Mouse (Mus musculus) left cerebral cortex, adult 11 months (tissue): ENCODE measurements around the gene Ncapg2.

Experiments
- DNase-seq: peaks from one replicate; pipeline ENCODE4 v3.0.0; 2022; ENCODE audit warnings: low spot score

Gene Ncapg2

GRCm38 (mm10) chr12:116405045-116405835, at the start of gene Ncapg2:
TSS of gene Ncapg2 (plus strand) at chr12:116405402.
- DNase-seq, result peak; percentile 96

- no peak for DNase-seq
Measured at GRCm38 (mm10) chr12:116362091-116362490, 43.1 kb upstream of the Ncapg2 start.

GRCm38 (mm10) chr12:116366900-116367299, 38.3 kb upstream of the Ncapg2 start:
- DNase-seq, result no peak

- no peak for DNase-seq
Measured at GRCm38 (mm10) chr12:116367346-116367745, 37.9 kb upstream of the Ncapg2 start.

- no peak for DNase-seq
Measured at GRCm38 (mm10) chr12:116368857-116369256, 36.3 kb upstream of the Ncapg2 start.

GRCm38 (mm10) chr12:116383101-116383500, 22.1 kb upstream of the Ncapg2 start:
- no peak for DNase-seq

- DNase-seq, result no peak
Measured at GRCm38 (mm10) chr12:116383995-116384394, 21.2 kb upstream of the Ncapg2 start.

- no peak for DNase-seq
Measured at GRCm38 (mm10) chr12:116386802-116387201, 18.4 kb upstream of the Ncapg2 start.

GRCm38 (mm10) chr12:116389868-116390267, 15.3 kb upstream of the Ncapg2 start:
- no peak for DNase-seq

GRCm38 (mm10) chr12:116394327-116394726, 10.9 kb upstream of the Ncapg2 start:
- DNase-seq, result no peak

- DNase-seq, result no peak
Measured at GRCm38 (mm10) chr12:116395312-116395711, 9.9 kb upstream of the Ncapg2 start.

GRCm38 (mm10) chr12:116396072-116396695, 9.0 kb upstream of the Ncapg2 start:
- no peak for DNase-seq

- DNase-seq, result no peak
Measured at GRCm38 (mm10) chr12:116404012-116404679, 1.1 kb upstream of the Ncapg2 start.

GRCm38 (mm10) chr12:116405836-116406155, 594 bp downstream of the Ncapg2 start:
- DNase-seq, result no peak

GRCm38 (mm10) chr12:116407883-116408282, 2.7 kb downstream of the Ncapg2 start:
- no peak for DNase-seq

- DNase-seq, result no peak
Measured at GRCm38 (mm10) chr12:116414941-116415340, 9.7 kb downstream of the Ncapg2 start.

GRCm38 (mm10) chr12:116416514-116416913, 11.3 kb downstream of the Ncapg2 start:
- DNase-seq, result no peak

GRCm38 (mm10) chr12:116421656-116422055, 16.5 kb downstream of the Ncapg2 start:
- DNase-seq, result no peak

GRCm38 (mm10) chr12:116425392-116425791, 20.2 kb downstream of the Ncapg2 start:
- DNase-seq, result no peak

- no peak for DNase-seq
Measured at GRCm38 (mm10) chr12:116433742-116434141, 28.5 kb downstream of the Ncapg2 start.

GRCm38 (mm10) chr12:116435232-116435631, 30.0 kb downstream of the Ncapg2 start:
- no peak for DNase-seq

GRCm38 (mm10) chr12:116436125-116436524, 30.9 kb downstream of the Ncapg2 start:
- no peak for DNase-seq

GRCm38 (mm10) chr12:116438591-116438990, 33.4 kb downstream of the Ncapg2 start:
- no peak for DNase-seq
